Mouse (Mus musculus) forebrain, embryonic 11.5 days (tissue): ENCODE measurements at regions not wholly inside any gene's neighbourhood (a gene's known extent, or its start where the extent isn't known, plus 50 kb on each side); places are given as distances from the start of the nearest gene placed in this dataset.

Experiments
- ATAC-seq: fragments of 200-750 bp; cut with Nextera tagmentation; replicated peaks from 2 replicates; pipeline ENCODE4 v1.8.0; 2017; ENCODE audit warnings: moderate TSS enrichment; ENCODE audit not compliant: low FRiP score
- DNase-seq: peaks from one replicate; pipeline ENCODE4 v3.0.0-alpha.2; 2017; ENCODE audit warnings: low spot score
- H3K27ac ChIP-seq: fragments of 300-500 bp; sonication (generic); 2 replicates; pipeline ENCODE4 v1.5.1; 2014; ENCODE audit warnings: low read depth, low read length
- H3K27me3 ChIP-seq: fragments of 300-500 bp; sonication (generic); 2 replicates; pipeline ENCODE4 v1.6.1; 2014; ENCODE audit warnings: mild to moderate bottlenecking, low read length, mixed read lengths; ENCODE audit not compliant: control insufficient read depth, insufficient read depth
- H3K36me3 ChIP-seq: fragments of 300-500 bp; sonication (generic); 2 replicates; pipeline ENCODE4 v1.6.1; 2014; ENCODE audit warnings: mild to moderate bottlenecking, low read length, moderate library complexity, mixed read lengths; ENCODE audit not compliant: control insufficient read depth, insufficient read depth
- H3K4me1 ChIP-seq: fragments of 300-500 bp; sonication (generic); replicated peaks from 2 replicates; pipeline ENCODE4 v1.6.1; 2014; ENCODE audit warnings: low read length, mixed read lengths; ENCODE audit not compliant: control insufficient read depth, insufficient read depth
- H3K4me2 ChIP-seq: fragments of 300-500 bp; sonication (generic); 2 replicates; pipeline ENCODE4 v1.6.1; 2014; ENCODE audit warnings: low read depth, mild to moderate bottlenecking, low read length, moderate library complexity, mixed read lengths; ENCODE audit not compliant: severe bottlenecking
- H3K4me3 ChIP-seq: fragments of 300-500 bp; sonication (generic); 2 replicates; pipeline ENCODE4 v1.5.1; 2014; ENCODE audit warnings: low read depth, low read length
- H3K9ac ChIP-seq: fragments of 300-500 bp; sonication (generic); 2 replicates; pipeline ENCODE4 v1.6.1; 2014; ENCODE audit warnings: low read length
- H3K9me3 ChIP-seq: fragments of 300-500 bp; sonication (generic); 2 replicates; pipeline ENCODE4 v1.6.1; 2016; ENCODE audit warnings: low read length, mixed read lengths; ENCODE audit not compliant: control insufficient read depth

DNA sequence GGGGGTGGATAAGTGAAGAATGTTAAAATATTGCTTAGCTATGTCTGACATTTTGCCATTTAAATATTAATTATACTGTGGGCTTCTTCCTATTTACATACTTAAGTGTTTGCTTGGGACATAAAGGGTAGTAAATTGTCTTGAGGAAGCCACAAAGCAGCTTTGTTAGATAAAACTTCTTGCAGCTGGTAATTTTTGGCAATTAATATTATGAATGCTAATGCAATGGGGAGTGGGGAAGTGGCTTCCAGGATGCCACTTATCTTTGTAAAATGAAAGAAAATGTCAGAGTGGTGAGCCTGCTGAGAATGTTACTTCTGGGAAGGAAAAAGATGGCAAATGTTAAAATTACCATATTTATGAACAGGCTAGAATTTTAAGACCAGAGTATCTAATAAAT lies 511.2 kb upstream of the Gm12666 start:
- no peaks in the 10 kb centered on the region for H3K9me3 ChIP-seq
- H3K36me3 ChIP-seq, result no peaks in the 10 kb centered on the region
- H3K27ac ChIP-seq, result no peak overlapping the region
- no peaks in the 10 kb centered on the region for H3K4me1 ChIP-seq
- ATAC-seq, result no peak
- no peak overlapping the region for H3K4me2 ChIP-seq
- no peak overlapping the region for H3K4me3 ChIP-seq
- no peak overlapping the region for H3K9ac ChIP-seq
- DNase-seq, result no peak
- no peaks in the 10 kb centered on the region for H3K27me3 ChIP-seq
